Mouse (Mus musculus) intestine, embryonic 16.5 days (tissue): ENCODE data around the gene Gm19426. TPM values are rescaled to one million over a fixed set of nuclear protein-coding genes. Genes with fewer than 3 reads are reported as not detected.

Experiments
- ATAC-seq: fragments of 200-750 bp; cut with Nextera tagmentation; 2 replicates; pipeline ENCODE4 v1.8.0; 2017; ENCODE audit warnings: moderate TSS enrichment, moderate library complexity
- H3K27ac ChIP-seq: fragments of 300-500 bp; sonication (generic); 2 replicates; pipeline ENCODE4 v1.5.1; 2014; ENCODE audit warnings: mild to moderate bottlenecking, low read length
- H3K27me3 ChIP-seq: fragments of 300-500 bp; sonication (generic); replicated peaks from 2 replicates; pipeline ENCODE4 v1.6.1; 2014; ENCODE audit warnings: low read length, control low read depth, mixed read lengths; ENCODE audit not compliant: control insufficient read depth, insufficient read depth
- H3K36me3 ChIP-seq: fragments of 300-500 bp; sonication (generic); 2 replicates; pipeline ENCODE4 v1.6.1; 2014; ENCODE audit warnings: low read length, control low read depth; ENCODE audit not compliant: control insufficient read depth, insufficient read depth
- H3K4me1 ChIP-seq: fragments of 300-500 bp; sonication (generic); 2 replicates; pipeline ENCODE4 v1.6.1; 2014; ENCODE audit warnings: low read length, control low read depth, mixed read lengths; ENCODE audit not compliant: control insufficient read depth, insufficient read depth
- H3K4me2 ChIP-seq: fragments of 300-500 bp; sonication (generic); 2 replicates; pipeline ENCODE4 v1.6.1; 2014; ENCODE audit warnings: low read depth, low read length, control low read depth
- H3K4me3 ChIP-seq: fragments of 300-500 bp; sonication (generic); 2 replicates; pipeline ENCODE4 v1.5.1; 2014; ENCODE audit warnings: mild to moderate bottlenecking, low read length
- H3K9ac ChIP-seq: fragments of 300-500 bp; sonication (generic); 2 replicates; pipeline ENCODE4 v1.6.1; 2014; ENCODE audit warnings: low read depth, low read length
- H3K9me3 ChIP-seq: fragments of 300-500 bp; sonication (generic); 2 replicates; pipeline ENCODE4 v1.6.1; 2016; ENCODE audit warnings: low read length, control low read depth; ENCODE audit not compliant: control insufficient read depth
- WGBS: fragments of 180-500 bp; shearing (Covaris S2); extraction: QIAGEN DNeasy Blood & Tissue Kit; methylation state at CpG from one replicate; pipeline ENCODE4 v1.1.7; 2014; 5-methylcytosine and 5-hydroxymethylcytosine counted together
- polyA plus RNA-seq: library from polyadenylated mRNA; unstranded; fragments of >200 nt; fragmentation: Nextera tagmentation; extraction: Ambion mirVana; gene quantifications from 2 replicates; pipeline ENCODE4 v1.2.1, GENCODE M21; 2015

Gm19426 gene
- polyA plus RNA-seq, 1 experiment from 2014 or later, result 5.1 TPM

- Histone ChIP-seq H3K4me2 (peak overlapping the region; percentile 83), H3K9me3 (no peaks in the 10 kb centered on the region), H3K27me3 (peaks cover 4% of the 10 kb centered on the region; the same call in 1 of the 2 replicates), H3K9ac (0 out of 2 replicates have a peak overlapping the region, but pooled peaks have one; percentile 8), H3K27ac (no peak overlapping the region; the same call in 1 of the 2 replicates), H3K4me1 (peaks cover 54% of the 10 kb centered on the region), H3K4me3 (no peak overlapping the region), H3K36me3 (no peaks in the 10 kb centered on the region)
- ATAC-seq, result no peak
- WGBS, result 70% methylated on average over 15 of the region's 15 CpGs
These were observed 2.7 kb downstream of the Gm19426 start for GRCm38 (mm10) chr2:84740608-84741333.

GRCm38 (mm10) chr2:84738271-84738911 is 5.1 kb downstream of the Gm19426 start:
- ATAC-seq, result peak; percentile 51
- H3K4me3 ChIP-seq, result peak overlapping the region; percentile 21
- 0 out of 2 replicates have a peak overlapping the region, but pooled peaks have one; percentile 5 for H3K27ac ChIP-seq
- no peaks in the 10 kb centered on the region for H3K36me3 ChIP-seq
- H3K4me1 ChIP-seq, result peaks cover 62% of the 10 kb centered on the region
- peaks cover 9% of the 10 kb centered on the region for H3K27me3 ChIP-seq
- H3K9ac ChIP-seq, result 0 out of 2 replicates have a peak overlapping the region, but pooled peaks have one; percentile 13
- no peaks in the 10 kb centered on the region for H3K9me3 ChIP-seq
- peak overlapping the region; percentile 38 for H3K4me2 ChIP-seq
- WGBS, result 0% methylated on average over 12 of the region's 12 CpGs

GRCm38 (mm10) chr2:84737451-84737925 is 6.0 kb downstream of the Gm19426 start:
- peaks cover 60% of the 10 kb centered on the region for H3K4me1 ChIP-seq
- H3K9ac ChIP-seq, result 0 out of 2 replicates have a peak overlapping the region, but pooled peaks have one; percentile 41
- H3K27ac ChIP-seq, result peak overlapping the region; percentile 25; the same call in 1 of the 2 replicates
- no peaks in the 10 kb centered on the region for H3K9me3 ChIP-seq
- WGBS, result 10% methylated on average over 8 of the region's 8 CpGs
- peaks cover 9% of the 10 kb centered on the region for H3K27me3 ChIP-seq
- H3K4me3 ChIP-seq, result no peak overlapping the region
- no peaks in the 10 kb centered on the region for H3K36me3 ChIP-seq
- H3K4me2 ChIP-seq, result peak overlapping the region; percentile 21; the same call in 1 of the 2 replicates
- ATAC-seq, result peak; percentile 14

- Histone ChIP-seq H3K4me1 (peaks cover 52% of the 10 kb centered on the region), H3K36me3 (no peaks in the 10 kb centered on the region), H3K9me3 (no peaks in the 10 kb centered on the region), H3K27me3 (peaks cover 9% of the 10 kb centered on the region), H3K4me2 (no peak overlapping the region), H3K27ac (no peak overlapping the region), H3K9ac (peak overlapping the region; percentile 16; the same call in 1 of the 2 replicates), H3K4me3 (peak overlapping the region; percentile 12; the same call in 1 of the 2 replicates)
- 5% methylated on average over 27 of the region's 27 CpGs for WGBS
- ATAC-seq, result no peak
These were observed 6.9 kb downstream of the Gm19426 start for GRCm38 (mm10) chr2:84736312-84737161.

GRCm38 (mm10) chr2:84735346-84735920 is 8.0 kb downstream of the Gm19426 start:
- Histone ChIP-seq H3K9me3 (no peaks in the 10 kb centered on the region), H3K9ac (no peak overlapping the region), H3K27ac (no peak overlapping the region), H3K27me3 (peaks cover 9% of the 10 kb centered on the region), H3K4me1 (peaks cover 45% of the 10 kb centered on the region), H3K4me2 (peak overlapping the region; percentile 65), H3K36me3 (no peaks in the 10 kb centered on the region), H3K4me3 (peak overlapping the region; percentile 45; the same call in 1 of the 2 replicates)
- 13% methylated on average over 7 of the region's 7 CpGs for WGBS
- 0 out of 2 replicates have a peak, but pooled peaks have one; percentile 24 for ATAC-seq

GRCm38 (mm10) chr2:84734919-84735318 is 8.5 kb downstream of the Gm19426 start:
- peak overlapping the region; percentile 65 for H3K4me2 ChIP-seq
- peaks cover 45% of the 10 kb centered on the region for H3K4me1 ChIP-seq
- peak overlapping the region; percentile 59; the same call in 1 of the 2 replicates for H3K9ac ChIP-seq
- H3K27ac ChIP-seq, result no peak overlapping the region
- no peak for ATAC-seq
- no peaks in the 10 kb centered on the region for H3K36me3 ChIP-seq
- no peaks in the 10 kb centered on the region for H3K9me3 ChIP-seq
- peak overlapping the region; percentile 45 for H3K4me3 ChIP-seq
- WGBS, result 5% methylated on average over 2 of the region's 2 CpGs
- H3K27me3 ChIP-seq, result peaks cover 9% of the 10 kb centered on the region

- Histone ChIP-seq H3K4me3 (peak overlapping the region; percentile 45), H3K27ac (no peak overlapping the region), H3K9me3 (no peaks in the 10 kb centered on the region), H3K27me3 (peaks cover 9% of the 10 kb centered on the region), H3K9ac (peak overlapping the region; percentile 59), H3K4me1 (peaks cover 45% of the 10 kb centered on the region), H3K36me3 (no peaks in the 10 kb centered on the region), H3K4me2 (peak overlapping the region; percentile 65)
- WGBS, result under 1% methylated on average over 11 of the region's 11 CpGs
- ATAC-seq, result no peak
These were observed 9.0 kb downstream of the Gm19426 start for GRCm38 (mm10) chr2:84734351-84734864.

GRCm38 (mm10) chr2:84733579-84734300 is 9.7 kb downstream of the Gm19426 start, which contains the start of gene Ypel4:
TSS of gene Ypel4 (plus strand) at chr2:84734058.
- ATAC-seq, result peak; percentile 32
- peak within 1 kb of the TSS; percentile 45 for H3K4me3 ChIP-seq
- no peaks in the 10 kb centered on the region for H3K9me3 ChIP-seq
- no peak within 1 kb of the TSS for H3K27ac ChIP-seq
- H3K27me3 ChIP-seq, result peaks cover 9% of the 10 kb centered on the region
- peak within 1 kb of the TSS; percentile 59 for H3K9ac ChIP-seq
- H3K4me1 ChIP-seq, result peaks cover 40% of the 10 kb centered on the region
- under 1% methylated on average over 8 of the region's 8 CpGs for WGBS
- H3K4me2 ChIP-seq, result peak within 1 kb of the TSS; percentile 65
- no peaks in the 10 kb centered on the region for H3K36me3 ChIP-seq
